Mouse (Mus musculus): ENCODE results near the gene Lrrc8c. TPM values are rescaled to one million over a fixed set of nuclear protein-coding genes. Genes with fewer than 3 reads are reported as not detected.
"Not testable (repeated sequence)": the region's sequence is repeated elsewhere in the genome, so short reads cannot be mapped to it uniquely, and the experiment has no call there.

The Lrrc8c gene
- polyA plus RNA-seq, 1 experiment from 2014 or later, result 13.0 TPM

- no peak overlapping the region for H3K4me3 ChIP-seq (replicated peaks; ENCODE audit: low read depth, low read length)
- no peak for ATAC-seq (ENCODE audit: low FRiP score, low TSS enrichment)
- WGBS, result 81% methylated on average over 11 of the region's 11 CpGs
- no peaks in the 10 kb centered on the region for H3K9me3 ChIP-seq (ENCODE audit: control insufficient read depth, low read length)
- H3K27me3 ChIP-seq (ENCODE audit: control insufficient read depth, insufficient read depth, low read length), result no peaks in the 10 kb centered on the region
- H3K36me3 ChIP-seq (ENCODE audit: control insufficient read depth, insufficient read depth, low read length), result no peaks in the 10 kb centered on the region
- no peaks in the 10 kb centered on the region for H3K4me1 ChIP-seq (ENCODE audit: control insufficient read depth, insufficient read depth, low read length)
- no peak for DNase-seq
- no peak overlapping the region for H3K4me2 ChIP-seq (ENCODE audit: low read length)
- no peak overlapping the region for H3K9ac ChIP-seq (replicated peaks; ENCODE audit: low read length)
- no peak overlapping the region for H3K27ac ChIP-seq (replicated peaks; ENCODE audit: low read depth, low read length)
Observed at GRCm38 (mm10) chr5:105636484-105637191, 117.5 kb downstream of the Lrrc8c start.

DNA sequence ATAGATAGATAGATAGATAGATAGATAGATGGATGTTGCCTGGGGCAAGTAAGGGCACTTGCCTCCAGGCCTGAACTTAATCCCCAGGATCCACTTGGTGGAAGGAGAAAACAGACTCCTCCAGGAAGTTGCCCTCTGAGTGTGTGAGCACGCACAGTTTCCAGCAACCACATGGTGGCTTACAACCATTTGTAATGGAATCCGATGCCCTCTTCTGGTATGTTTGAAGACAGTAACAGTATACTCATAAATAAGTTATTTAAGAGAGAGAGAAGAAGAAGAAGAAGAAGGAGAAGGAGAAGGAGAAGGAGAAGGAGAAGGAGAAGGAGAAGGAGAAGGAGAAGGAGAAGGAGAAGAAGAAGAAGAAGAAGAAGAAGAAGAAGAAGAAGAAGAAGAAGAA, 119.1 kb downstream of the Lrrc8c start:
- H3K27me3 ChIP-seq (ENCODE audit: control insufficient read depth, insufficient read depth, low read length); H3K9ac ChIP-seq (replicated peaks; ENCODE audit: low read length); H3K27ac ChIP-seq (replicated peaks; ENCODE audit: low read depth, low read length); H3K36me3 ChIP-seq (ENCODE audit: control insufficient read depth, insufficient read depth, low read length); DNase-seq; H3K9me3 ChIP-seq (ENCODE audit: control insufficient read depth, low read length); H3K4me2 ChIP-seq (ENCODE audit: low read length); H3K4me1 ChIP-seq (ENCODE audit: control insufficient read depth, insufficient read depth, low read length); ATAC-seq (ENCODE audit: low FRiP score, low TSS enrichment); H3K4me3 ChIP-seq (replicated peaks; ENCODE audit: low read depth, low read length): not testable (repeated sequence)
- 94% methylated on average over 2 of the region's 2 CpGs for WGBS

GRCm38 (mm10) chr5:105638916-105639315, 119.7 kb downstream of the Lrrc8c start:
- no peak overlapping the region for H3K27ac ChIP-seq (replicated peaks; ENCODE audit: low read depth, low read length)
- H3K9me3 ChIP-seq (ENCODE audit: control insufficient read depth, low read length), result no peaks in the 10 kb centered on the region
- no peak overlapping the region for H3K9ac ChIP-seq (replicated peaks; ENCODE audit: low read length)
- H3K4me2 ChIP-seq (ENCODE audit: low read length), result no peak overlapping the region
- WGBS, result 88% methylated on average over 6 of the region's 6 CpGs
- DNase-seq (no peak), ATAC-seq (ENCODE audit: low FRiP score, low TSS enrichment) (no peak)
- H3K27me3 ChIP-seq (ENCODE audit: control insufficient read depth, insufficient read depth, low read length), result no peaks in the 10 kb centered on the region
- H3K4me3 ChIP-seq (replicated peaks; ENCODE audit: low read depth, low read length), result no peak overlapping the region
- no peaks in the 10 kb centered on the region for H3K4me1 ChIP-seq (ENCODE audit: control insufficient read depth, insufficient read depth, low read length)
- no peaks in the 10 kb centered on the region for H3K36me3 ChIP-seq (ENCODE audit: control insufficient read depth, insufficient read depth, low read length)

DNA sequence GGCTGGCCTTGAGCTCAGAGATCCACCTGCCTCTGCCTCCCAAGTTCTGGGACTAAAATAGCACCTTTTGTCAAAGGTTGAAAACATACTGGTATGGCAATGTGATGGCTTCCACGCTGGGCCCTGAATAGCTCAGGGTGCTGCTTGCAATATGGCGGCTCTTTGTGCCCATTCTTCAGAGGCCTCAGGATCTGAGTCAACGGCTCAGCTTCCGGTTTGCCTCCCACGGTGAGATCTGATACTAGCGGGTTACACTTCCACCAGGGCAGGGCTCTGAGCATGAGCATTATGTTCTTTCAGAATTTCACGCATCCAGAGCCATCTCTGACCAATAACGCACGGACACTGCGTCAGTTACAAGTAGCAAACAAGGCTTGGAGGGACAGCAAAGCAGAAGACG, 120.2 kb downstream of the Lrrc8c start:
- WGBS, result 94% methylated on average over 11 of the region's 11 CpGs
- no peak for DNase-seq
- no peak for ATAC-seq (ENCODE audit: low FRiP score, low TSS enrichment)

GRCm38 (mm10) chr5:105642517-105642916, 123.3 kb downstream of the Lrrc8c start:
- Histone ChIP-seq H3K36me3 (ENCODE audit: control insufficient read depth, insufficient read depth, low read length) (no peaks in the 10 kb centered on the region), H3K4me2 (ENCODE audit: low read length) (no peak overlapping the region), H3K27ac (replicated peaks; ENCODE audit: low read depth, low read length) (no peak overlapping the region), H3K4me1 (ENCODE audit: control insufficient read depth, insufficient read depth, low read length) (no peaks in the 10 kb centered on the region), H3K4me3 (replicated peaks; ENCODE audit: low read depth, low read length) (no peak overlapping the region), H3K9ac (replicated peaks; ENCODE audit: low read length) (no peak overlapping the region), H3K27me3 (ENCODE audit: control insufficient read depth, insufficient read depth, low read length) (no peaks in the 10 kb centered on the region), H3K9me3 (ENCODE audit: control insufficient read depth, low read length) (no peaks in the 10 kb centered on the region)
- ATAC-seq (ENCODE audit: low FRiP score, low TSS enrichment), result no peak
- DNase-seq, result no peak
- 92% methylated on average over 5 of the region's 5 CpGs for WGBS

More for the DNA sequence above, 120.2 kb downstream of the Lrrc8c start:
- Histone ChIP-seq H3K9ac (replicated peaks; ENCODE audit: low read length) (no peak overlapping the region), H3K27me3 (ENCODE audit: control insufficient read depth, insufficient read depth, low read length) (no peaks in the 10 kb centered on the region), H3K27ac (replicated peaks; ENCODE audit: low read depth, low read length) (no peak overlapping the region), H3K36me3 (ENCODE audit: control insufficient read depth, insufficient read depth, low read length) (no peaks in the 10 kb centered on the region), H3K4me2 (ENCODE audit: low read length) (no peak overlapping the region), H3K4me1 (ENCODE audit: control insufficient read depth, insufficient read depth, low read length) (no peaks in the 10 kb centered on the region), H3K9me3 (ENCODE audit: control insufficient read depth, low read length) (no peaks in the 10 kb centered on the region), H3K4me3 (replicated peaks; ENCODE audit: low read depth, low read length) (no peak overlapping the region)

- H3K27ac ChIP-seq (replicated peaks; ENCODE audit: low read depth, low read length), result no peak overlapping the region
- H3K9ac ChIP-seq (replicated peaks; ENCODE audit: low read length), result no peak overlapping the region
- H3K36me3 ChIP-seq (ENCODE audit: control insufficient read depth, insufficient read depth, low read length), result no peaks in the 10 kb centered on the region
- 74% methylated on average over 8 of the region's 8 CpGs for WGBS
- H3K4me2 ChIP-seq (ENCODE audit: low read length), result no peak overlapping the region
- H3K4me3 ChIP-seq (replicated peaks; ENCODE audit: low read depth, low read length), result no peak overlapping the region
- ATAC-seq (ENCODE audit: low FRiP score, low TSS enrichment) (no peak), DNase-seq (no peak)
- no peaks in the 10 kb centered on the region for H3K27me3 ChIP-seq (ENCODE audit: control insufficient read depth, insufficient read depth, low read length)
- H3K4me1 ChIP-seq (ENCODE audit: control insufficient read depth, insufficient read depth, low read length), result no peaks in the 10 kb centered on the region
- H3K9me3 ChIP-seq (ENCODE audit: control insufficient read depth, low read length), result no peaks in the 10 kb centered on the region
Observed at GRCm38 (mm10) chr5:105643276-105643675, 124.1 kb downstream of the Lrrc8c start.

- no peaks in the 10 kb centered on the region for H3K4me1 ChIP-seq (ENCODE audit: control insufficient read depth, insufficient read depth, low read length)
- no peak overlapping the region for H3K4me2 ChIP-seq (ENCODE audit: low read length)
- H3K9me3 ChIP-seq (ENCODE audit: control insufficient read depth, low read length), result no peaks in the 10 kb centered on the region
- no peaks in the 10 kb centered on the region for H3K36me3 ChIP-seq (ENCODE audit: control insufficient read depth, insufficient read depth, low read length)
- DNase-seq, result no peak
- 92% methylated on average over 6 of the region's 6 CpGs for WGBS
- H3K4me3 ChIP-seq (replicated peaks; ENCODE audit: low read depth, low read length), result no peak overlapping the region
- H3K27me3 ChIP-seq (ENCODE audit: control insufficient read depth, insufficient read depth, low read length), result no peaks in the 10 kb centered on the region
- no peak for ATAC-seq (ENCODE audit: low FRiP score, low TSS enrichment)
- no peak overlapping the region for H3K9ac ChIP-seq (replicated peaks; ENCODE audit: low read length)
- H3K27ac ChIP-seq (replicated peaks; ENCODE audit: low read depth, low read length), result no peak overlapping the region
Observed at GRCm38 (mm10) chr5:105644195-105644594, 125.0 kb downstream of the Lrrc8c start.

- DNase-seq, result no peak
- Histone ChIP-seq H3K4me3 (replicated peaks; ENCODE audit: low read depth, low read length) (no peak overlapping the region), H3K9ac (replicated peaks; ENCODE audit: low read length) (no peak overlapping the region), H3K27ac (replicated peaks; ENCODE audit: low read depth, low read length) (no peak overlapping the region), H3K9me3 (ENCODE audit: control insufficient read depth, low read length) (no peaks in the 10 kb centered on the region), H3K4me2 (ENCODE audit: low read length) (no peak overlapping the region), H3K4me1 (ENCODE audit: control insufficient read depth, insufficient read depth, low read length) (no peaks in the 10 kb centered on the region), H3K27me3 (ENCODE audit: control insufficient read depth, insufficient read depth, low read length) (no peaks in the 10 kb centered on the region), H3K36me3 (ENCODE audit: control insufficient read depth, insufficient read depth, low read length) (no peaks in the 10 kb centered on the region)
- 89% methylated on average over 7 of the region's 7 CpGs for WGBS
- ATAC-seq (ENCODE audit: low FRiP score, low TSS enrichment), result no peak
Observed at GRCm38 (mm10) chr5:105647094-105647493, 127.9 kb downstream of the Lrrc8c start.

GRCm38 (mm10) chr5:105648648-105649287, 129.6 kb downstream of the Lrrc8c start:
- no peaks in the 10 kb centered on the region for H3K9me3 ChIP-seq (ENCODE audit: control insufficient read depth, low read length)
- H3K36me3 ChIP-seq (ENCODE audit: control insufficient read depth, insufficient read depth, low read length), result no peaks in the 10 kb centered on the region
- 57% methylated on average over 7 of the region's 7 CpGs for WGBS
- no peak overlapping the region for H3K27ac ChIP-seq (replicated peaks; ENCODE audit: low read depth, low read length)
- DNase-seq, result no peak
- H3K4me3 ChIP-seq (replicated peaks; ENCODE audit: low read depth, low read length), result no peak overlapping the region
- no peak overlapping the region for H3K4me2 ChIP-seq (ENCODE audit: low read length)
- no peaks in the 10 kb centered on the region for H3K4me1 ChIP-seq (ENCODE audit: control insufficient read depth, insufficient read depth, low read length)
- no peaks in the 10 kb centered on the region for H3K27me3 ChIP-seq (ENCODE audit: control insufficient read depth, insufficient read depth, low read length)
- ATAC-seq (ENCODE audit: low FRiP score, low TSS enrichment), result no peak
- H3K9ac ChIP-seq (replicated peaks; ENCODE audit: low read length), result no peak overlapping the region
